14 mouse cellular contexts compared by ENCODE assay signal in the genomic region with DNA sequence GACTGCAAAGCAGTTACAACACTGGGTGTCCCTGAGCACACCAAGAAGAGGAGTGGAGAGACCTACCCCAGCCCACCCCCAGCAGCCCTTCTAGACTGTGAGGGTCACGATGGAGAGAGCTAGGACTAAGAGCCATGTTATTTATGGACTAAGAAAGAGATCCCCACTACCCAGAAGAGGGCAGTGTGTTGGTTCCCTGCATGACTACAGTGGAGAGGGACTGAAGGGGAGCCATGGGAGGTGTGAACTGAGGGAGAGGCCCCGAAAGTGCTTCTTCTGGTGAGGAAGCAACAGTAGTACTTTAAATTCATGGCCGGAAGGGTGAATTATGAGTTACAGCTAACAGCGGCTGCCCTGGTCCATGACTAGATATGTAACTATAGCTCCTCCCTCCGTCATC. TPM values are rescaled to one million over a fixed set of nuclear protein-coding genes. Genes with fewer than 3 reads are reported as not detected.
DNase-seq lines count a peak whose midpoint lies in the region; ATAC-seq and TF ChIP-seq lines count a peak whose summit lies in the region.
"Had no signal": no experiment of that assay in that cellular context is flagged by ENCODE, and none has a peak within 500 bp of the region (broad histone marks: within the 10 kb centered on the region; RNA-seq: fewer than 3 reads in every experiment).

No protein-coding gene starts in this region.

- H3K4me3 ChIP-seq in kidney, adult 2 months (ENCODE audit: insufficient read depth, low read depth, low read length), result peak overlapping the region; percentile 23; the same call in 1 of the 2 replicates
- H3K4me3 ChIP-seq in neural tube, embryonic 12.5 days, result no peak overlapping the region
- H3K4me3 ChIP-seq in intestine, postnatal 0 days (ENCODE audit: low read depth, low read length), result no peak overlapping the region
- H3K4me3 ChIP-seq: forebrain, embryonic 12.5 days; limb, embryonic 15.5 days had no signal

- ATAC-seq in neural tube, embryonic 12.5 days (ENCODE audit: low FRiP score, low read depth), result no peak
- ATAC-seq in intestine, postnatal 0 days, result no peak

- TF ChIP-seq POLR2A in kidney, adult 2 months (IDR thresholded peaks at IDR 0.05; ENCODE audit: low read depth, low read length), result no peak

- 0 out of 2 replicates have a peak overlapping the region, but pooled peaks have one; percentile 9 for H3K4me2 ChIP-seq in neural tube, embryonic 12.5 days (replicated peaks)
- peak overlapping the region; percentile 59 for H3K4me2 ChIP-seq in intestine, postnatal 0 days (replicated peaks; ENCODE audit: low read depth)
- H3K4me2 ChIP-seq: forebrain, embryonic 12.5 days had no signal

- H3K9ac ChIP-seq in neural tube, embryonic 12.5 days, result no peak overlapping the region
- no peak overlapping the region for H3K9ac ChIP-seq in intestine, postnatal 0 days (ENCODE audit: low read depth, low read length)
- H3K9ac ChIP-seq: forebrain, embryonic 12.5 days; limb, embryonic 15.5 days had no signal

- no peaks in the 10 kb centered on the region for H3K27me3 ChIP-seq in kidney, adult 2 months (replicated peaks; ENCODE audit: control insufficient read depth, insufficient read depth, low read length)
- no peaks in the 10 kb centered on the region for H3K27me3 ChIP-seq in neural tube, embryonic 12.5 days (replicated peaks)
- H3K27me3 ChIP-seq in intestine, postnatal 0 days (replicated peaks; ENCODE audit: control insufficient read depth, insufficient read depth, low read length), result no peaks in the 10 kb centered on the region
- H3K27me3 ChIP-seq: CH12.LX; limb, embryonic 15.5 days had no signal

- TF ChIP-seq CTCF in kidney, adult 2 months (conservative IDR thresholded peaks at IDR 0.05; ENCODE audit: insufficient read depth, insufficient read length, low read depth, low read length), result 0 out of 2 replicates have a peak, but pooled peaks have one; percentile 11
- TF ChIP-seq CTCF in intestine, postnatal 0 days (IDR thresholded peaks at IDR 0.05; ENCODE audit: low read depth), result peak; percentile 56

- H3K36me3 ChIP-seq in kidney, adult 2 months (ENCODE audit: control insufficient read depth, insufficient read depth, low read length), result no peaks in the 10 kb centered on the region
- no peaks in the 10 kb centered on the region for H3K36me3 ChIP-seq in neural tube, embryonic 12.5 days
- H3K36me3 ChIP-seq in intestine, postnatal 0 days (ENCODE audit: control insufficient read depth, insufficient read depth), result peaks cover 7% of the 10 kb centered on the region; the same call in 1 of the 2 replicates
- H3K36me3 ChIP-seq: forebrain, embryonic 12.5 days had no signal

- peak overlapping the region; percentile 80 for H3K27ac ChIP-seq in kidney, adult 2 months (ENCODE audit: insufficient read depth, low read depth, low read length)
- no peak overlapping the region for H3K27ac ChIP-seq in neural tube, embryonic 12.5 days
- no peak overlapping the region for H3K27ac ChIP-seq in intestine, postnatal 0 days (ENCODE audit: low read depth, low read length)
- H3K27ac ChIP-seq: forebrain, embryonic 12.5 days; limb, embryonic 15.5 days had no signal

- no peaks in the 10 kb centered on the region for H3K9me3 ChIP-seq in neural tube, embryonic 12.5 days
- no peaks in the 10 kb centered on the region for H3K9me3 ChIP-seq in intestine, postnatal 0 days (ENCODE audit: control insufficient read depth)
- H3K9me3 ChIP-seq: forebrain, embryonic 12.5 days; limb, embryonic 15.5 days had no signal

- 55% methylated on average over 5 of the region's 5 CpGs for WGBS in kidney, adult 2 months
- WGBS in neural tube, embryonic 12.5 days, result 82% methylated on average over 5 of the region's 5 CpGs
- 69% methylated on average over 5 of the region's 5 CpGs for WGBS in intestine, postnatal 0 days

- no peak for DNase-seq in kidney, adult 2 months
- no peak for DNase-seq in kidney, postnatal 25 days
- DNase-seq in neural tube, embryonic 10.5 days (ENCODE audit: extremely low spot score, low spot score), result no peak
- DNase-seq in cerebellum, postnatal 4 days (ENCODE audit: low spot score in 2 of 2), result no peak
- no peak for DNase-seq in gastrocnemius, postnatal 25 days
- DNase-seq in cerebellum, adult 9-10 months, result no peak
- DNase-seq: cerebellum, adult 18-20 months; kidney, postnatal 10 days; right cerebral cortex, postnatal 25 days had no signal

- peaks cover 44% of the 10 kb centered on the region for H3K4me1 ChIP-seq in kidney, adult 2 months (ENCODE audit: control insufficient read depth, insufficient read depth, low read length)
- H3K4me1 ChIP-seq in neural tube, embryonic 12.5 days, result peaks cover 41% of the 10 kb centered on the region
- peaks cover 20% of the 10 kb centered on the region for H3K4me1 ChIP-seq in intestine, postnatal 0 days (replicated peaks; ENCODE audit: control insufficient read depth, insufficient read depth, low read length)

RNA-seq across cellular contexts. Expression of gene Pik3r1, which starts 4.9 kb away (rescaled TPM):
- 17.1 and 21.2 TPM in 2 replicates for polyA plus RNA-seq in kidney, adult 2 months (2012; rRNA removed)
- 36.9 and 40.5 TPM in 2 replicates for polyA plus RNA-seq in neural tube, embryonic 12.5 days (2016; fragmentation: Nextera tagmentation; extraction: Ambion mirVana)
- polyA plus RNA-seq in intestine, postnatal 0 days (2015; fragmentation: Nextera tagmentation; extraction: Ambion mirVana), result 14.7 and 17.5 TPM in 2 replicates
- total RNA-seq in gastrocnemius, postnatal 25 days (2021), result 10 to 100 TPM; 25.4 to 27.0 TPM
